Mouse (Mus musculus): ENCODE results near the gene Ccdc122. TPM values are rescaled to one million over a fixed set of nuclear protein-coding genes. Genes with fewer than 3 reads are reported as not detected.
A peak's percentile ranks its signal among the peaks of the same experiment; 100 is the strongest.
"Not testable (repeated sequence)": the region's sequence is repeated elsewhere in the genome, so short reads cannot be mapped to it uniquely, and the experiment has no call there.

The Ccdc122 gene
- polyA plus RNA-seq, 1 experiment from 2014 or later: 0.48 TPM

GRCm38 (mm10) chr14:77033391-77033790 lies 3.2 kb upstream of the Ccdc122 start:
- ATAC-seq (ENCODE audit: low FRiP score, low read depth): no peak
- Histone ChIP-seq H3K4me2 (no peak overlapping the region), H3K36me3 (no peaks in the 10 kb centered on the region), H3K27me3 (0 out of 2 replicates have a peak, but pooled peaks cover 2% of the 10 kb centered on the region), H3K4me1 (replicated peaks) (peaks cover 7% of the 10 kb centered on the region), H3K9ac (no peak overlapping the region), H3K27ac (replicated peaks) (no peak overlapping the region), H3K9me3 (no peaks in the 10 kb centered on the region), H3K4me3 (no peak overlapping the region)
- WGBS: 95% methylated on average over 3 of the region's 3 CpGs

DNA sequence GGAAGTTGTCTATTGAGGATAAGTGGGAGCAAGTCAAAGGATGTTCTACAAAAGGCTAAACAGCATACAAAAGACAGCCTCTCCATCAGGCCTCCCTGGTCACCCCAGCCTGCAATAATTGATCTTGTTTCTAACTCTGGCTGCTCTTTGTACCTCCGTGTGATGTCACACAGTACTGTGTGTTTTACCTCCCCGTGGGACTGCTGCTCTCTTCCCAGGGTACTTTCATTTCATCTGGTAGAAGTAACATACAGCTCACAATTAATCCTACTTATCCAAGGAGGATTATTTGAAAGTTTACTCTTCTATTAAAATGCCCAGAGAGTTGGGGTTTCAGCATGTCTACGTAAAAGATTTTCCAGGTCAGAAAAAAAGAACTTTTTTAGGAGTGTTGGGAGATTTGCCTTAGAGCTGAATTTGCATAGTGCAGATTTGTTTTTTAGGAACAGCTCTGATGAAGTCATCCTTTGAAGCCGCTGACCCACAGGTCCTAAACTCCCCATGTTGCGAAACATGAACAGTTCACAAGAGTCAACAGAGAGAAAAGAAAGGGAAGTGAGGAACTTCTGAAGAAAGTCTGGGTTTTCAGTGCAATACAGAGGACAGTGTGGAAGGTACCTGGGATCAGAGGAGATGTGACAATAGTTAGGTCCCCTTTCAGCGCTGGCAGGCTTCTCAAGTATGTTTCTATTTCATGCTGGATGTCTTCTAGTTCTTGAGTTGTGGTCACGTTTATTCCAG lies 2.2 kb upstream of the Ccdc122 start:
- H3K4me2 ChIP-seq: no peak overlapping the region
- no peaks in the 10 kb centered on the region for H3K36me3 ChIP-seq
- H3K27ac ChIP-seq (replicated peaks): no peak overlapping the region
- no peak for ATAC-seq (ENCODE audit: low FRiP score, low read depth)
- no peak overlapping the region for H3K9ac ChIP-seq
- WGBS: 63% methylated on average over 7 of the region's 7 CpGs
- no peak overlapping the region for H3K4me3 ChIP-seq
- 0 out of 2 replicates have a peak, but pooled peaks cover 2% of the 10 kb centered on the region for H3K27me3 ChIP-seq
- H3K9me3 ChIP-seq: no peaks in the 10 kb centered on the region
- peaks cover 7% of the 10 kb centered on the region for H3K4me1 ChIP-seq (replicated peaks)

GRCm38 (mm10) chr14:77034970-77035369 lies 1.6 kb upstream of the Ccdc122 start:
- Histone ChIP-seq H3K4me1 (replicated peaks) (peaks cover 7% of the 10 kb centered on the region), H3K4me2 (no peak overlapping the region), H3K27ac (replicated peaks) (no peak overlapping the region), H3K4me3 (no peak overlapping the region), H3K27me3 (0 out of 2 replicates have a peak, but pooled peaks cover 2% of the 10 kb centered on the region), H3K36me3 (no peaks in the 10 kb centered on the region), H3K9ac (no peak overlapping the region), H3K9me3 (no peaks in the 10 kb centered on the region)
- ATAC-seq (ENCODE audit: low FRiP score, low read depth): no peak
- WGBS: 68% methylated on average over 8 of the region's 8 CpGs

DNA sequence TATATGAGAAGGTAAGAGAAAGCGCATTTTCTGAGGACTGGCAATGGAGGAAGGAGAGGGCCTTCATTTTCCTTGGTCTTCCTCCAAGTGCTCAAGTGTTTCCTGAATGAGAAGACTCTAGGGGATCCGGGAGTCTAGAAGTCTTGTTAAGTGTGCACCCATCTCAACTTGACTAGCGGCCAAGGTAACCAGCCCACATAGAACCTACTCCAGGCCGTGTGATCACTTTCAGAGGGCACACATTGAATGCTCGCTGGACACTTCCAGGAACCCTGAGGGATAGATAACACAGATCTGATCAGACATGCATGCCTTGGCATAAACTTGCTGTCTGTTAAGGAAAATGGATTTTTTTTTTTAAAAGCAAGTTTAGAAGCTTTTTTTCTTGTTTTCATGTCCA lies 758 bp downstream of the Ccdc122 start:
- Histone ChIP-seq H3K9ac (no peak overlapping the region), H3K9me3 (no peaks in the 10 kb centered on the region), H3K4me2 (peak overlapping the region; percentile 86; the same call in 1 of the 2 replicates), H3K36me3 (no peaks in the 10 kb centered on the region), H3K4me3 (no peak overlapping the region), H3K27ac (replicated peaks) (no peak overlapping the region), H3K4me1 (replicated peaks) (peaks cover 7% of the 10 kb centered on the region), H3K27me3 (0 out of 2 replicates have a peak, but pooled peaks cover 2% of the 10 kb centered on the region)
- 84% methylated on average over 5 of the region's 5 CpGs for WGBS
- no peak for ATAC-seq (ENCODE audit: low FRiP score, low read depth)

- Histone ChIP-seq H3K27me3 (0 out of 2 replicates have a peak, but pooled peaks cover 2% of the 10 kb centered on the region), H3K4me3 (no peak overlapping the region), H3K4me1 (replicated peaks) (peaks cover 7% of the 10 kb centered on the region), H3K4me2 (no peak overlapping the region), H3K9ac (no peak overlapping the region), H3K9me3 (no peaks in the 10 kb centered on the region), H3K36me3 (no peaks in the 10 kb centered on the region), H3K27ac (replicated peaks) (no peak overlapping the region)
- ATAC-seq (ENCODE audit: low FRiP score, low read depth): no peak
- 61% methylated on average over 8 of the region's 8 CpGs for WGBS
Observed at GRCm38 (mm10) chr14:77037832-77038425, 1.4 kb downstream of the Ccdc122 start.

- ATAC-seq (ENCODE audit: low FRiP score, low read depth): no peak
- Histone ChIP-seq H3K4me1 (replicated peaks) (no peaks in the 10 kb centered on the region), H3K27me3 (no peaks in the 10 kb centered on the region), H3K9me3 (peaks cover 12% of the 10 kb centered on the region), H3K27ac (replicated peaks) (no peak overlapping the region), H3K4me3 (no peak overlapping the region), H3K36me3 (no peaks in the 10 kb centered on the region), H3K9ac (no peak overlapping the region), H3K4me2 (no peak overlapping the region)
Observed at GRCm38 (mm10) chr14:77053288-77053687, 16.7 kb downstream of the Ccdc122 start.

DNA sequence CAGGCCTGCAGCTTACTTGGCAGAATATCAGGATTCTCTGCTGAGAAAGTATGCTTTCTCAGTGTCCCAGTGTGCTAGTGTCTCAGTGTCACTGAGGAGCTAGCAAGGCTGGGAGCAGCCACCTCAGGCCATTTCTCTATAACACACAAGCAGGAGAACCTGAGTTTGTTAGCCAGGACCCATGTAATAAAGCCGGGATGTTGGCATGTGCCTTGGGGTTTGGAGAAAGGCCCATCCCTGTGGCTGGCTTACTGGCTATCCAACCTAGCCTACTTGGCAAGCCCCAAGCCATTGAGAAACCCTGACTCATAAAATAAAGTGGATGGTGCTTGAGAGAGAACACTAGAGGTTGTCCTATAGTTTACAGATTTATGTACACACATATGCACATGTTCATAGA lies 32.8 kb downstream of the Ccdc122 start:
- Histone ChIP-seq H3K27me3 (no peaks in the 10 kb centered on the region), H3K4me1 (replicated peaks) (no peaks in the 10 kb centered on the region), H3K36me3 (no peaks in the 10 kb centered on the region), H3K9me3 (no peaks in the 10 kb centered on the region), H3K27ac (replicated peaks) (no peak overlapping the region), H3K4me3 (no peak overlapping the region), H3K9ac (no peak overlapping the region), H3K4me2 (no peak overlapping the region)
- 91% methylated on average over 1 of the region's 1 CpGs for whole genome bisulfite sequencing
- ATAC-seq (ENCODE audit: low FRiP score, low read depth): no peak

- no peak overlapping the region for H3K4me2 ChIP-seq
- H3K4me3 ChIP-seq: no peak overlapping the region
- H3K27me3 ChIP-seq: no peaks in the 10 kb centered on the region
- WGBS: 88% methylated on average over 5 of the region's 5 CpGs
- no peaks in the 10 kb centered on the region for H3K36me3 ChIP-seq
- no peak overlapping the region for H3K9ac ChIP-seq
- H3K9me3 ChIP-seq: no peaks in the 10 kb centered on the region
- H3K4me1 ChIP-seq (replicated peaks): no peaks in the 10 kb centered on the region
- no peak for ATAC-seq (ENCODE audit: low FRiP score, low read depth)
- H3K27ac ChIP-seq (replicated peaks): no peak overlapping the region
Observed at GRCm38 (mm10) chr14:77081248-77081647, 44.7 kb downstream of the Ccdc122 start.

- WGBS: 75% methylated on average over 2 of the region's 2 CpGs
- no peak overlapping the region for H3K27ac ChIP-seq (replicated peaks)
- H3K4me1 ChIP-seq (replicated peaks): no peaks in the 10 kb centered on the region
- H3K9ac ChIP-seq: no peak overlapping the region
- ATAC-seq (ENCODE audit: low FRiP score, low read depth): no peak
- no peaks in the 10 kb centered on the region for H3K36me3 ChIP-seq
- no peaks in the 10 kb centered on the region for H3K9me3 ChIP-seq
- H3K4me2 ChIP-seq: no peak overlapping the region
- no peak overlapping the region for H3K4me3 ChIP-seq
- H3K27me3 ChIP-seq: no peaks in the 10 kb centered on the region
Observed at GRCm38 (mm10) chr14:77100285-77100684, 63.7 kb downstream of the Ccdc122 start.

GRCm38 (mm10) chr14:77110622-77111021 lies 74.0 kb downstream of the Ccdc122 start:
- H3K27me3 ChIP-seq; H3K4me2 ChIP-seq; H3K9me3 ChIP-seq; H3K27ac ChIP-seq (replicated peaks); ATAC-seq (ENCODE audit: low FRiP score, low read depth); H3K4me1 ChIP-seq (replicated peaks); H3K4me3 ChIP-seq; H3K9ac ChIP-seq; H3K36me3 ChIP-seq: not testable (repeated sequence)
- 43% methylated on average over 5 of the region's 5 CpGs for WGBS

GRCm38 (mm10) chr14:77130612-77131011 lies 94.0 kb downstream of the Ccdc122 start:
- H3K9ac ChIP-seq: no peak overlapping the region
- no peaks in the 10 kb centered on the region for H3K9me3 ChIP-seq
- H3K4me2 ChIP-seq: no peak overlapping the region
- no peak for ATAC-seq (ENCODE audit: low FRiP score, low read depth)
- no peak overlapping the region for H3K4me3 ChIP-seq
- no peaks in the 10 kb centered on the region for H3K4me1 ChIP-seq (replicated peaks)
- no peaks in the 10 kb centered on the region for H3K27me3 ChIP-seq
- H3K27ac ChIP-seq (replicated peaks): no peak overlapping the region
- no peaks in the 10 kb centered on the region for H3K36me3 ChIP-seq
- 93% methylated on average over 5 of the region's 5 CpGs for WGBS

DNA sequence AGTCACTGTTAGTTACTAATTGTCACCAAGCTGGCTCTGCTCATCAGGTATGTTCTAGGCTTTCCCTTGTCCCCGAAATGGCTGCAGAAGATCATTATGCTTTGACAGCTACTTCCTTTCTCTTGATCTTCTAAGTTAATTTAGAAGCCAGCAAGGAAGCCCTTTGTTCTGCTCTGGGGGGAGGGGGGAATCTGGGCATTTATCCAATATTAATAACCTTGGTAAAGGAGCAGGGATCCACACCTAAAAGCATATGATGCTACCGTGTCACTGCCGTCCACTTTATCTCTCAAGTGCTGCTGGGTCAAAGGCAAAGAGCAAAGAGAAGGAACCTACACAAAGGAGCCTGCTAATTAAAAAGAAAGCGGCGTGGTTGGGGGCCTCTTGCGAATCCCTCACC lies 100.4 kb downstream of the Ccdc122 start:
- Histone ChIP-seq H3K9me3 (no peaks in the 10 kb centered on the region), H3K27ac (replicated peaks) (no peak overlapping the region), H3K27me3 (no peaks in the 10 kb centered on the region), H3K4me2 (no peak overlapping the region), H3K4me1 (replicated peaks) (peaks cover 3% of the 10 kb centered on the region), H3K36me3 (no peaks in the 10 kb centered on the region), H3K9ac (no peak overlapping the region), H3K4me3 (no peak overlapping the region)
- 55% methylated on average over 6 of the region's 6 CpGs for WGBS
- no peak for ATAC-seq (ENCODE audit: low FRiP score, low read depth)
